Mouse (Mus musculus) induced T-regulatory cell, adult 2 months (primary cell): ENCODE measurements around the gene Arhgap30.

Experiments used
- DNase-seq: peaks from one replicate; pipeline ENCODE4 v3.0.0-alpha.2; 2012; ENCODE audit warnings: low read depth

The Arhgap30 gene

DNA sequence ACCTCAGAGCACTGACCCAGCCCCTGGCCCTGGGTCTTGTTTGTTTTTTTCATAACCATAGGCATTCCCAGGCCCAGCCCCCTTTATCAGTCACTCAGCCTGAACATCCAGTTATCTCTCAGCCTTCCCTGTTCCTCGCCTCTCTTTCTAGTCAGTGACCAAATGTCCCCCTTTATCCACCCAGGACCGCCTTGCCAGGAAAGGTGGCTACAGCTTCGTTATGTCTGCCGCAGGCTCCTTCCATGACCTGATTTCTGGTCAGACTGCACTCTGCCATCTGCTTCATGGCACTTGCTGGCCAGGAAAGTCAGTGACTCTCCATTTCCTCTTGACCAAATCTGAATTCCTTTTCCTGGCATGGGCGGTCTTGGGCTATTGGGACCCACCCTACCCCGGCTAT, 10.5 kb upstream of the Arhgap30 start:
- no peak for DNase-seq

DNA sequence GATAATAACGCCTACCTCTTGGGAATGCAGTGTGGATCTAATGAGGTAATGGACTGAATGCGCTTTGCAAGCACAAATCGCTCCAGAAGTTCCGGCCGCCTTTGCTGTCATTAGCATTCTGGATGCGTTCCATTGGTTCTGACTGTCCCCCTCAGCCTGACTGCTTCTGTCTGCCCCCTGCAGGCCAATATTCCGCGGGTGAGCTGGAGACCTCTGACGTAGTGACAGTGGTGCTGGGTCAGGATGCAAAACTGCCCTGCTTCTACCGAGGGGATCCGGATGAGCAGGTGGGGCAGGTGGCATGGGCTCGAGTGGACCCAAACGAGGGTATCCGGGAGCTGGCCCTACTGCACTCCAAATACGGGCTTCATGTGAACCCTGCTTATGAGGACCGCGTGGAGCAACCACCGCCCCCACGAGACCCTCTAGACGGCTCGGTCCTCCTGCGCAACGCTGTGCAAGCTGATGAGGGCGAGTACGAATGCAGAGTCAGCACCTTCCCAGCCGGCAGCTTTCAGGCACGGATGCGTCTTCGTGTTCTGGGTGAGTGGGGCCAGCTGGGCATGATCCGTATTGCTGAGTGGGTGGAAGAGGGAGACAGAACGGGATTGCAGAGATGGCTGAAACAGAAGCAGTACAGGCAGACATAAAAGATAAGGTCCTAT, 8.7 kb upstream of the Arhgap30 start:
- peak; percentile 86 for DNase-seq

DNA sequence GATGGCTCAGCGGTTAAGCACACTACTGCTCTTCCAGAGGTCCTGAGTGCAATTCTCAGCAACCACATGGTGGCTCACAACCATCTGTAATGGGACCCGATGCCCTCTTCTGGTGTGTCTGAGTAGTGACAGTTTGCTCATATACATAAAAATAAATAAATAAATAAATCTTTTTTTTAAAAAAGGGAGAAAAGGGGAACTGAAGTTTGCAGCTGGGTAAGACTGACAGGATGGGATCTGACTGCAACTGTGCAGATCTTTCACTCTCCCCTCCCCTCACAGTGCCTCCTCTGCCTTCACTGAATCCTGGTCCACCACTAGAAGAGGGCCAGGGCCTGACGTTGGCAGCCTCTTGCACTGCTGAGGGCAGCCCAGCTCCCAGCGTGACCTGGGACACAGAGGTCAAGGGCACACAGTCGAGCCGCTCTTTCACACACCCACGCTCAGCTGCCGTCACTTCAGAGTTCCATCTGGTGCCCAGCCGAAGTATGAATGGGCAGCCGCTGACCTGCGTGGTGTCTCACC, 6.6 kb upstream of the Arhgap30 start:
- no peak for DNase-seq

DNA sequence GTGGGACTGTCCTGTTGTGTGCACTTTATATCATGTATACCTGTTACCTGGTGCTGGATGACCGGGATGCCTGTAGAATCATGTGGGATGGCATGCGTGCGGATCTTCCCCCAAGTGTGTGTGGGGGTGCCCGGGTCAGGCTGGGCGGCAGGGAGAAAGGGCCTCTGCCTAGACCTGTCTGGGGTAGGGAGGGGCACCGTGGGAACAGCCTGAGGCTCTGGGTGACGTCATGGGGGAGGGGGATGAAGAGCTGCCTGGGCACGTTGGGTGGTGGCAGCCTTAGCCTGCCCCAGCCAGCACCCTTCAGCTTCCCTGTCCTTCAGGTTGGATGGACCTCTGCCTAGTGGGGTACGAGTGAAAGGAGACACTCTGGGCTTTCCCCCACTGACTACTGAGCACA, 4.4 kb upstream of the Arhgap30 start:
- no peak for DNase-seq

DNA sequence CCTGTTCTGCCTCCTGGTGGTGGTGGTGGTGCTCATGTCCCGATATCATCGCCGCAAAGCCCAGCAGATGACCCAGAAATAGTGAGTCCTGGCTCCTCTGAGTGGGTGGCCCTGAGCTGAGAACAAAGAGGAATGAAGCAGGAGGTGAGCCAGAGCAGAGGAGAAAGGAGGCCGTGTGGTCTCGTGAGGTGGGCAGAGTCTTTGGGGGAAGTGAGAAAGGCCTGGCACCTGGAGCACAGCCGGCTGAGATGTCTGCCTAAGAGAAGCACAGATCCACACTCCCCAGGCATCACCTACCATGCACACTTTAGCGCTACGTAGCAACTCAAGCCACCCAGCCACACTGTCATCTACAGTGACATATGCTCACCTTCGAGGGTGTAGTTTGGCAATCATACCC, 3.6 kb upstream of the Arhgap30 start:
- DNase-seq = no peak

DNA sequence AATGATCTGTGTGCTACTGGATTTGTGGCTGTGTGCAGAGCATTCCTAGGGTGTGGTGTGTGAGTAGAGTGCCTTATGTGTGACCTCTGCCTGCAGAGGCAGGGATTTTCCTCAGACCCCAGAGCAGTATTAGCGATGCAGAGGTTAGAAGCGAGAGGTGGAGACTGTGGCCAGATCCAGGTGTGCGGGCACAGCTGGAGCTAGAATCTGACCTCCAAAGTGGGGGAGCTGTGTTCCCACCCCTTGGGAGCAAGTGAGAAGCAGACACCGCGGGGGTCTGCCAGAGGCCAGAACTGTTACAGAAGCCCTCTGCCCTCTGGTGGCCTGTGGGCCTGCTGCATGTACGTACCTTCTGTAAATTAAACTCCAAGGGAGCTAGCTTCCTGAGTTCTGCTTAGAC, 1.7 kb upstream of the Arhgap30 start:
- DNase-seq = peak; percentile 61

DNA sequence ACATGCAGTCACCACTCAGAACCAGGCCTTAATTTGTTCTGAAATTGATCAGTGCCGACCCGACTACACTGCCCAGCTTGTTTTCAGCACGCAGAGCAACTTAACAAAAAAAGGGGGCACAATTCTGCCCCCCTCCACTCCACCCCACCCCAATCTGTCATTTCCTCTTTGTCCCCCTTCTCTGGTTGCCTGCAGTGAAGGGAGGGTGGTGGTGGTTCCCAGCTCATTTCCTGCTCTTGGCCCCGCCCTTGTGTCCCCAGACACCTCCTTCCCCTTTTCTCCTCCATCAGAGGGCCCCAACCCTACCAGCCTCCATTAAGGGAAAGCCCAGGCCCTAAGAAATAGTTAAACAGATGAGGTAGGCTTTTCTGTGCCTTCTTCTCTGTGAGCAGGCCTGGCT, 1.3 kb downstream of the Arhgap30 start:
- peak; percentile 94 for DNase-seq

DNA sequence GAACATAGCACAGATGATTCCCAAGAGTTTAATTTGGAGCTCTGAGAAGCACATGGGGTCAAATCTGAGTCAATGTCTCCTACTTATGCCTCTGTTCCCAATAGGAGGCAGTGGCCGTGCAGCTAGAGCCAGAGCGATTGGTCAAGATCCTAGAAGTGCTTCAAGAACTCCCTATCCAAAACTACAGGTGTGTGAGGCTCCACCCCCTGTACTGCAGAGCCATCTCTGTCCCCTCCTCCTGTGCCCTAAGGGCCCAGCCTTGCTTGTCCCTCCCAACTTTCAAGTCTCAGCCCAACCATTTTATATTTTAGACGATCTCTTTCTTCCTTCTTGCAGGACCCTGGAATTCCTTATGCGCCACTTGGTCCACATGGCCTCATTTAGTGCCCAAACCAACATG, 13.1 kb downstream of the Arhgap30 start:
- no peak for DNase-seq

DNA sequence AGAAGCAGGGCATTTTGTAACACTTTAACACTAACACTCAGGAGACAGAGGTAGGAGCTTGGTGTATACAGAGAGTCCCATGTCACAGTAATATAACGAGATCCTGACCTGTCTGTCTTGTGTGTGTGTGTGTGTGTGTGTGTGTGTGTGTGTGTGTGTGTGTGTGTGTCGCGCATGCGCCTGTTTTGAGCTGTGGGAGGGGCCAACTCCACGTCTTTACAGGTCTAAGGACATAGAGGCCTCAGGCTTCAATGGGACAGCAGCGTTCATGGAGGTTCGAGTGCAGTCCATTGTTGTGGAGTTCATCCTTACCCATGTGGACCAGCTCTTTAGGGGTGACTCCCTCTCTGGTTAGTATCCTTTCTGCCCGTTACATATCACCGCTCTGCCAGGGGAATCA, 14.2 kb downstream of the Arhgap30 start:
- no peak for DNase-seq

DNA sequence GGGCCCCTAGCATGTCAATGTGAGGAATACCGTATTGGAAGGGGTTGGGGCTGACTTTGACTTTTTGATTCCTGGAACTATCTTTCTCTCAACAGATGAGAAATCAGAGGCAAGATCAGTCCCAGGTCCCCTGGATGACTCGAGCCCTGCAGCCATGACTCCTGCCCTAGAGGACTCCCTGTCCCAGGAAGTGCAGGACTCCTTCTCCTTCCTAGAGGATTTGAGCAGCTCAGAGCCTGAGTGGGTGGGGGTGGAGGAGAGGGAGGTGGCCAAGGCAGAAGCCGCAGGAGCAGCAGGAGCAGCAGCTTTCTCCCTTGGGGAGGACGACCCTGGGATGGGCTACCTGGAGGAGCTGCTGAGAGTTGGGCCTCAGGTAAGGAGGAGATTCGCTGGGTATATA, 18.5 kb downstream of the Arhgap30 start:
- no peak for DNase-seq

DNA sequence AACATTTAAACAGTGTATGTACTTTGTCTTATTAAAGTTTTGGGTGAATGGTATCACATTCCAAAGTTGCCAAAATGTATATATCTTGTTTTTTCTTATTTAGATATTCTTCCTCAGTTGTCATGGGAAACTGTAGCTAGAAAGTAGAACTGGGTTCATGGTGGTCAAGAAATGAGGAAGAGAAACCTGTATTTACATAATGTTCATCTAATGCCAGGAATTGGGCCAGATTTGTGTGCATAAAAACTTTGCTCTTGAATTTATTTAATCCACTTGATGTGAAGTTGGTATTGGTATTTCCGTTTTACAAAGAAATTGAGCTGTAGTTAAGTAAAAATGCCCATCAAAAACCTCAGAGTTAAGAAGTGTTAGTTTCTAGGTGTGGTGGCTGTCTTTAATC, 21.5 kb downstream of the Arhgap30 start:
- no peak for DNase-seq

DNA sequence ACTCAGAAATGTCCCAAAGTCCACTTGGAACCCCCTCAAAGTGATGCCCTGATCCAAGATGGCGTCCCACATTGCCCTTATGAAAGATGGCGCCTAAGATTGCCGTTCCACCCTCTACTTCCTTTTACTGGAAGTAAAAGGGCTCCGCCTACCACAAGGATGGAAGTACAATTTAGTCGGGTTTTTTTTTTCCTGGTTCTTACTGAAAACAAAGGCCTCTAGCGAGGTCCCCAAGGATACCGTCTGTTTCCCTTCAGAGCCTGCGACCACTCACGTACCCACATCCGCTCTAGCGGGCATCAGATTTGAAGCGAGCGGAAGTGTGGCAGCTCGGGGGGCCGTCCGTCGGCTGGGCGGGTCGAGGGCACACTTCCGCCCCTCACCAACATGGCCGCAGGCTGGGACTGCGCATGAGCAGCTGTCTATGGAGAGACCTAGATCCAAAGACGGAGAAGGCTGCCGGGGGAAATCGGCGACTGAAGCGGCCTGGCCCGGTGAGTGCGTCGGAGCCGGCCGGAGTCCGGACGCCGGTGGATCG, 22.3 kb downstream of the Arhgap30 start, which contains the start of gene Usf1:
TSS of gene Usf1 (plus strand) at position 367 of the 538 bp plus-strand sequence.
- peak; percentile 98 for DNase-seq

DNA sequence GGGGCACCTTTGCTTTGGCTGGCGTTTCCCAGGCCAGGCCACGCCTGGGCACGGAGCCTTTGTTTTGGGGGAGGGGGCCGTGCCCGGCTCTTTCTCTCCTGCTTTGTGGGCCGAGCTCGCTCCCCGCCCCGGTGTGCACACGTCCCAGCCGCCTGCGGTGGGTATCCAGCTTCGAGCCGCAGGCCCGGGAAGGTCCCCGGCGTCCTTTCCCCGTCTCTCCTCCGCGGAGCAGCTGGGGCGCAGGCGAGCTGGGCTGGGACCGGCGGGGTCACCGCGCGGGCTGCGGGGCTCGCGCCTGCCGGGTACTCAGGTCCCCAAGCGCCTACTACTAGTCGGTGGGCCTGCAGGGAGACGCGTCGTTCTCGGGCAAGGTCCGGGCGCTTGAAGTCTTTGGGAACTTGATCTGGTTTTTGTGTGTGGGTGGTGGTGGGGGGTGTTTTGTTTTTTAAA, 22.8 kb downstream of the Arhgap30 start:
- DNase-seq = no peak

DNA sequence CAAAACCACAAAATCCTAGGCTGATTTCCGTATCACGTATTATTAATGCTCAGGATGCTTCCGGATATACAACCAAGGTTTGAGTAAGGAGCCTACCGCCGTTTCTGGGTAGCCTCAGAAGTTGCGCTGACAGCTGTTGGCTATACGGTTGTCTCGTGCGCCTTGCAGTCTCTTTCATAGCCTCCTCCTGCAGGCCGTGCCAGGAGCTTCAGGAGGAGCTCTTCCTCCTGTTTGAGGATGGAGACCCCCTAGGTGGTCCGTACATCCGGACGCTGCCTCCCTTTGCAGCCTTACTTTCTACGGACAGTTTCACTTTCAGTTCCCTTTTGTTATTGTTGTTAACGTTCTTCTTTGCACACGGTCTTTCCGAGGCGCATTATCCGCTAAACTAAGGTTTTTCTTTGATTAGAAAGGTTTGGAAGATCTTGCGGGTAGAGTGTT, 23.3 kb downstream of the Arhgap30 start:
- peak; percentile 87 for DNase-seq

DNA sequence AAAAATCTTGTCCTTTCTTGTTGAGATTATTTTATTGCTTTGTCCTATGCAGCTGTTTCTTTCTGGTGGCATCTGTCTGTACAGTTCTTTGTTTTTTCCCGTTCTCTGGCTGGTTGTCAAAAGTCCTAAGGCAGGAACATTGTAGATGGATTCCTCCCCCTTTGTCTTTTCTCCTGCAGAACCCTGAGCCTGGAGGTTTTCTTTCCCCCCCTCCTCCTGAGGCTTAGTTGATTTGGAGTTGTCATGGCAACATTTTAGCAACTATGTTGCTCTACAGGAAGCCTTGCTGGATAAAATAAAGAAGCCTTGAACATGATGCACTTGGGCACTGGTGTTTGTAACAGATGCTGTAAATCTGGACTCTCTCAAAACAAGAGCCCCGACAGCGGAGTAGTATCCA, 23.7 kb downstream of the Arhgap30 start:
- peak; percentile 68 for DNase-seq

DNA sequence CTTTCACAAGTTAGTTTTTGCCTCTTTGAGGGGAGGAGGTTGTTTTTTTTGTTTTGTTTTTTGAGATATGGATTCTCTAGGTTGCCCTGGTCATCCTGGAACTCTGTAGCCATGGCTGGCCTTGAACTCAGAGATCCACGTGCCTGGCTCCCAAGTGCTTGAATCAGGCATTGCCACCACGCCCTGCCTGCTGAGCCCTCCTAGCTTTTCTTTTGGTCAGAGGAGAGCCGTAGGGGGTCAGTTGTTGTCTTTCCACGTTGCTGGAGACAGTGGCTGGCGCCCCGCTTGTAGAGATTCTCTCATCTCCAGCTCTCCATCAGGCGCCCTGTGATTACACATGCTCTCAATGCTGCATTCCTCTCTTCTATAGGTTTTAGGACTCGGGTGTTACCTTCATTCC, 24.9 kb downstream of the Arhgap30 start:
- DNase-seq = no peak

DNA sequence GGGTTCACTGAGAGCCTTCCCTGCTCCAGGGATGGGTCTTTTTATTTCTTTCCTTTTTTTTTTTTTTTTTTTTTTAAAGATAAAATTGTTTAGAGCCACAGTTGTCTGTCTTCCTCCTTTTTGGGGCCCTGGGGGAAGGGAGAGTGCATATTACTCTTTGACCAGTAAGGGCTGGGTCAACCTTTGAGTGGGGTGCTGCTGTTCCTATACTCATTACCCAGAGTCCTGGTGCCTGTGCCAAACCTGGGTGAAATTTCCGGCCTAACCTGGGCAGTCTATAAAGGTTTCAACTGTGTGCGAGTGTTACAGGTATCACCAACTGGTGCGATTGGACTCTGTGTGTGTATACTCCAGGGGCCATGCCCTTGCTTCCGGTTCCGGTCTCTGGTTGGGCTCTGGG, 29.9 kb downstream of the Arhgap30 start, which contains the start of gene Tstd1:
TSS of gene Tstd1 (plus strand) at position 213 of the 400 bp plus-strand sequence.
- no peak for DNase-seq

DNA sequence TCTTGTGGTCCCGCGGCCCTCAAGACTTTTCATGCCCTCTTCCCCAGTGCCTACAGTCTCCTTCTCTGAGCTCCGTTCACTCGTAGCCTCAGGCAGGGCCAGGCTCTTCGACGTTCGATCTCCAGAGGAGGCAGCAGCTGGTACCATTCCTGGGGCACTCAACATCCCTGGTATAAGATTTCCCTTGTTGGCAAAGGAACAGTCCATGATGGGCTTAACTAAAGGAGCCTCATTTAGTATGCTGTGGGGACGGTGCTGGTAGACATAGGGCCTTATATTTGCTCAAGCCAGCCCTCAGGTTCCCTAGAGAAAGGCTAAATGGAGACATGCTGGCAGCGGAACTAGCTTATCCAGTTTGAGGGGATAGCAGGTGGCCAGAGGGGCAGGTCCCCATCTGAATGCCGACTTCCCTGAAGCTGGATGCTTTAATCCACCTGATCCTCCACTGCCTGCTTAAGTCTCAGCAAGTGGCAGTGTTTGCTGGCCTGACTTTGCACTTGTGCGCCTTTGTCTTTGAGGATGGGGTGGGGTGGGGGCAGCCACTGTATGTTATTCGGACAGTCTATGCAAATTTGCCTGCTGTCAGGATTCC, 30.6 kb downstream of the Arhgap30 start:
- no peak for DNase-seq

DNA sequence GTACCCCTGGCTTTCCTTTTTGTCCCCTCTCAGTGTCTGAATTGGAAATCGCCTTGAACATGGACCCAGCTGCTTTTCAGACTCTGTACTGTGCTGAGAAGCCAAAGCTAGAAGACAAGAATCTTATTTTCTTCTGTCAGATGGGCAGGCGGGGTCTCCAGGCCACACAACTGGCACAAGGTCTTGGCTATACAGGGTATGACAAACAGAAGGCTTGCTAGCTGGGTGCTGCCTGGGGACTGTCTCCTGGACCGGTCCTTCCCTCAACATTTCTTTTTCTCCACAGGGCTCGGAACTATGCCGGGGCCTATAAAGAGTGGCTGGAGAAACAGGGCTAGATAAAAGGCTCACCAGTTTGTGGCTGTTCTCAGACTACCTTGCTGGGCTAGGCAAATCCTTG, 31.2 kb downstream of the Arhgap30 start:
- no peak for DNase-seq

DNA sequence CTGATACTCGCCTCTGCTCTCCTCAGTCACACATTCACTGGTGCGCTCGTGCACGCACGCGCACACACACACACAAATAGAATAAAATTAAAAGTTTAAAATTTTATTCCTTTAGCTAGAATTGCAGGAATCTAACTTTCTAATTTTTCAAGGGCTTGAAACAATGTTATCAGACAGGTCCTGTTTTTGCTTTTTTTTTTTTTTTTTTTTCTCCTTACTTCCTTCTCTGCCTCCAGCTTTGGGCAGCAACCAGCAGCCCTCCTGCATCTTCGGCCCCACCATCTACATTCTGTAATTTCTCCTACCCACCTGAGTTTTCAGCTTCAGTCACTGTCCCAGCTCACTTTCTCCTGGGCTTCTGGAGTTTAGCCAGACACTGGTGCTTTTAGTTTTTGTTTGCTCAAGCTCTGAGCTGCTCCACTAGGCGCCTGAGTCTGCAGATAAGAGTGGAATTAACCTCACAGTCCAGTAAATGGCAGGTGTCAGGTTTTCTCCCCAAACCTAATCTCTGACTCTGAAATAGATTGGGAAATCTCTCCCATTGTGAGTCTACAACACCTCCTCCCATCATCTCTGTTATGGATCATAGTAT, 33.8 kb downstream of the Arhgap30 start:
- no peak for DNase-seq

DNA sequence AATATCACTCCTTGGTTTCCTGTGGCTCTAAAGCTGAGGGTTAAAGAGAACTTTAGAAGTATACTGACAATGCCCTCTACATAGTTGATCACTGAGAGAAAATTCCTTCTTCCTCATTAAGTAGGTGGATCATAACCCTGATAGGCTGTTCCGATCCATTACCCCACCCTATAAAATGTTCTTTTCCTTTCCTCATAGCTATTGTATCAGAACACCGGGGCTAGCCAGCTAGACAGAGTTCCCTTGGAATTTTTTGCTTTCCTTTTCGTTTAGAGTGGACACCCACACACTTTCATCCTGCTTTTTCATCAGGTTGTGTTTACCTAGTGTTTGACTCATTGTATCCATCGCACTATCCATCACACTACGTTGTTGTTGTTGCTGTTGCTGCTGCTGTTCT, 35.9 kb downstream of the Arhgap30 start:
- DNase-seq = no peak

DNA sequence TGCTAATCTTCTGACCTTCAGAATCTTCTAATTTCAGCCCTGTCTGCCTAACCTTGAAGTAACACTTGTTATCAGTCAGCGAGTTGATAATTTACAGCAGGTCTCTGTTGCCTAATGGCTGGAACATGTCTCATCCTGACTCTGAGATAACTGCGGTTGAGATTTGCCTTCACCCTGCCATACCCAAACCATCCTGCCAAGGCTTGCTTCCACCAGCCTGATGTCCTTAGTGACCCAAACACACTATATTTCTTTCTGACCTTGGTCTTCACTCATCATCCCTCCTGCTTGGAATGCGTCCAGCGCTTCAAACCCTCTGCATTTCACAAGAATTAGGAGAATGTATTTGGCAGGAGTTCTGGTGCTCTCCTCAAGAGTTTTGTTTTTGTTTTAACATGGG, 36.4 kb downstream of the Arhgap30 start:
- no peak for DNase-seq

DNA sequence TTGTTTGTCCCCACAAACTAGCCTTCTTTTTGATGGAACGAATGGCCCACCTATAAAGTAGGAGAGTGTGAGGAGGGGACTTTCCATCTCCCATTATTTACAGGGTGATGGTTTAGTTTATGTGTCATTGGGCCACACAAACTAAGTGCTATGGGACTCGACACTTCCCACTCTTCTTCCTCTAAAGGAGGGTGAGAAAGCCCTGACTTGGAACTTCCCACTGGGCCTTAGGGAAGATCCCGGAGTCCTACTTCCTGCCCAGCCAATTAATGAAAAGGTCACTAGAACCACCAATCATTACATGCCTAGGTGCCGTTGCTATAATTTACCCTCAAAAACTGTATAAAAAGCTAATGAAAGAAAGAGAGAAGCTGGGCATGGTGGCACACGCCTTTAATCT, 43.4 kb downstream of the Arhgap30 start:
- DNase-seq = no peak
